Mouse (Mus musculus): ENCODE measurements around the gene Map3k3. TPM values are rescaled to one million over a fixed set of nuclear protein-coding genes. Genes with fewer than 3 reads are reported as not detected.
"Not testable (repeated sequence)": the region's sequence is repeated elsewhere in the genome, so short reads cannot be mapped to it uniquely, and the experiment has no call there.

Map3k3 gene
- polyA plus RNA-seq, 2 experiments: 33.3 to 48.5 TPM

- H3K36me3 ChIP-seq (ENCODE audit: control insufficient read depth, insufficient read depth, low read length): peaks cover 80% of the 10 kb centered on the region
- ATAC-seq (ENCODE audit: low FRiP score, low read depth): no peak
Measured at GRCm38 (mm10) chr11:106122221-106122620, 37.8 kb downstream of the Map3k3 start.

GRCm38 (mm10) chr11:106122736-106123135 lies 38.3 kb downstream of the Map3k3 start:
- H3K27me3 ChIP-seq (ENCODE audit: control insufficient read depth, insufficient read depth, low read length): no peaks in the 10 kb centered on the region
- no peak overlapping the region for H3K4me3 ChIP-seq (replicated peaks; ENCODE audit: low read length)
- no peak overlapping the region for H3K27ac ChIP-seq (replicated peaks; ENCODE audit: low read depth, low read length)
- no peaks in the 10 kb centered on the region for H3K9me3 ChIP-seq (ENCODE audit: control insufficient read depth, low read length)
- H3K9ac ChIP-seq (ENCODE audit: low read depth, low read length, severe bottlenecking): no peak overlapping the region
- DNase-seq (ENCODE audit: low spot score): no peak
- 77% methylated on average over 3 of the region's 3 CpGs for WGBS
- H3K4me2 ChIP-seq (replicated peaks; ENCODE audit: low read depth, low read length, severe bottlenecking): no peak overlapping the region
- no peak for ATAC-seq (ENCODE audit: low FRiP score, low read depth)
- peaks cover 75% of the 10 kb centered on the region for H3K36me3 ChIP-seq (ENCODE audit: control insufficient read depth, insufficient read depth, low read length)
- TF ChIP-seq POLR2A (IDR thresholded peaks at IDR 0.05; ENCODE audit: borderline replicate concordance, extremely low read depth, insufficient read depth, insufficient read length): no peak
- no peaks in the 10 kb centered on the region for H3K4me1 ChIP-seq (ENCODE audit: control insufficient read depth, insufficient read depth, low read length)

More at GRCm38 (mm10) chr11:106122221-106122620, 37.8 kb downstream of the Map3k3 start:
- Histone ChIP-seq H3K4me1 (ENCODE audit: control insufficient read depth, insufficient read depth, low read length) (no peaks in the 10 kb centered on the region), H3K27ac (replicated peaks; ENCODE audit: low read depth, low read length) (no peak overlapping the region), H3K9me3 (ENCODE audit: control insufficient read depth, low read length) (no peaks in the 10 kb centered on the region), H3K4me3 (replicated peaks; ENCODE audit: low read length) (no peak overlapping the region), H3K9ac (ENCODE audit: low read depth, low read length, severe bottlenecking) (no peak overlapping the region), H3K27me3 (ENCODE audit: control insufficient read depth, insufficient read depth, low read length) (no peaks in the 10 kb centered on the region), H3K4me2 (replicated peaks; ENCODE audit: low read depth, low read length, severe bottlenecking) (no peak overlapping the region)
- 93% methylated on average over 5 of the region's 5 CpGs for WGBS
- no peak for DNase-seq (ENCODE audit: low spot score)
- TF ChIP-seq POLR2A (IDR thresholded peaks at IDR 0.05; ENCODE audit: borderline replicate concordance, extremely low read depth, insufficient read depth, insufficient read length): no peak

GRCm38 (mm10) chr11:106124784-106125183 lies 40.4 kb downstream of the Map3k3 start:
- no peak overlapping the region for H3K9ac ChIP-seq (ENCODE audit: low read depth, low read length, severe bottlenecking)
- no peak for DNase-seq (ENCODE audit: low spot score)
- H3K4me2 ChIP-seq (replicated peaks; ENCODE audit: low read depth, low read length, severe bottlenecking): no peak overlapping the region
- WGBS: 78% methylated on average over 4 of the region's 4 CpGs
- no peak overlapping the region for H3K27ac ChIP-seq (replicated peaks; ENCODE audit: low read depth, low read length)
- ATAC-seq (ENCODE audit: low FRiP score, low read depth): no peak
- H3K4me3 ChIP-seq (replicated peaks; ENCODE audit: low read length): no peak overlapping the region
- H3K4me1 ChIP-seq (ENCODE audit: control insufficient read depth, insufficient read depth, low read length): no peaks in the 10 kb centered on the region
- H3K9me3 ChIP-seq (ENCODE audit: control insufficient read depth, low read length): no peaks in the 10 kb centered on the region
- H3K27me3 ChIP-seq (ENCODE audit: control insufficient read depth, insufficient read depth, low read length): no peaks in the 10 kb centered on the region
- TF ChIP-seq POLR2A (IDR thresholded peaks at IDR 0.05; ENCODE audit: borderline replicate concordance, extremely low read depth, insufficient read depth, insufficient read length): no peak
- H3K36me3 ChIP-seq (ENCODE audit: control insufficient read depth, insufficient read depth, low read length): peaks cover 71% of the 10 kb centered on the region

GRCm38 (mm10) chr11:106125827-106126226 lies 41.4 kb downstream of the Map3k3 start:
- ATAC-seq (ENCODE audit: low FRiP score, low read depth) (no peak), DNase-seq (ENCODE audit: low spot score) (no peak)
- no peak for TF ChIP-seq POLR2A (IDR thresholded peaks at IDR 0.05; ENCODE audit: borderline replicate concordance, extremely low read depth, insufficient read depth, insufficient read length)
- WGBS: 72% methylated on average over 1 of the region's 1 CpGs
- no peak overlapping the region for H3K4me2 ChIP-seq (replicated peaks; ENCODE audit: low read depth, low read length, severe bottlenecking)
- H3K27ac ChIP-seq (replicated peaks; ENCODE audit: low read depth, low read length): no peak overlapping the region
- H3K9ac ChIP-seq (ENCODE audit: low read depth, low read length, severe bottlenecking): no peak overlapping the region
- H3K36me3 ChIP-seq (ENCODE audit: control insufficient read depth, insufficient read depth, low read length): peaks cover 72% of the 10 kb centered on the region
- no peaks in the 10 kb centered on the region for H3K9me3 ChIP-seq (ENCODE audit: control insufficient read depth, low read length)
- H3K4me1 ChIP-seq (ENCODE audit: control insufficient read depth, insufficient read depth, low read length): no peaks in the 10 kb centered on the region
- no peak overlapping the region for H3K4me3 ChIP-seq (replicated peaks; ENCODE audit: low read length)
- H3K27me3 ChIP-seq (ENCODE audit: control insufficient read depth, insufficient read depth, low read length): no peaks in the 10 kb centered on the region

GRCm38 (mm10) chr11:106126727-106127373 lies 42.4 kb downstream of the Map3k3 start:
- not testable (repeated sequence) for H3K9ac ChIP-seq (ENCODE audit: low read depth, low read length, severe bottlenecking); DNase-seq (ENCODE audit: low spot score); H3K27me3 ChIP-seq (ENCODE audit: control insufficient read depth, insufficient read depth, low read length); H3K4me1 ChIP-seq (ENCODE audit: control insufficient read depth, insufficient read depth, low read length); H3K4me3 ChIP-seq (replicated peaks; ENCODE audit: low read length); H3K9me3 ChIP-seq (ENCODE audit: control insufficient read depth, low read length); H3K4me2 ChIP-seq (replicated peaks; ENCODE audit: low read depth, low read length, severe bottlenecking); H3K27ac ChIP-seq (replicated peaks; ENCODE audit: low read depth, low read length); ATAC-seq (ENCODE audit: low FRiP score, low read depth)
- H3K36me3 ChIP-seq (ENCODE audit: control insufficient read depth, insufficient read depth, low read length): peaks cover 62% of the 10 kb centered on the region
- WGBS: 93% methylated on average over 4 of the region's 6 CpGs

All from limb, embryonic 14.5 days (tissue).